Mouse (Mus musculus) c-Kit-positive CD71-positive TER-119-negative erythroid progenitor cells, embryonic 14.5 days (primary cell): Measurements from ENCODE around the gene Gm19684.
"Not testable (repeated sequence)": the region's sequence is repeated elsewhere in the genome, so short reads cannot be mapped to it uniquely, and the experiment has no call there.

ENCODE experiments used
- DNase-seq: peaks from one replicate; pipeline ENCODE4 v3.0.0-alpha.2; 2013; ENCODE audit warnings: low read depth

Gene Gm19684

DNA sequence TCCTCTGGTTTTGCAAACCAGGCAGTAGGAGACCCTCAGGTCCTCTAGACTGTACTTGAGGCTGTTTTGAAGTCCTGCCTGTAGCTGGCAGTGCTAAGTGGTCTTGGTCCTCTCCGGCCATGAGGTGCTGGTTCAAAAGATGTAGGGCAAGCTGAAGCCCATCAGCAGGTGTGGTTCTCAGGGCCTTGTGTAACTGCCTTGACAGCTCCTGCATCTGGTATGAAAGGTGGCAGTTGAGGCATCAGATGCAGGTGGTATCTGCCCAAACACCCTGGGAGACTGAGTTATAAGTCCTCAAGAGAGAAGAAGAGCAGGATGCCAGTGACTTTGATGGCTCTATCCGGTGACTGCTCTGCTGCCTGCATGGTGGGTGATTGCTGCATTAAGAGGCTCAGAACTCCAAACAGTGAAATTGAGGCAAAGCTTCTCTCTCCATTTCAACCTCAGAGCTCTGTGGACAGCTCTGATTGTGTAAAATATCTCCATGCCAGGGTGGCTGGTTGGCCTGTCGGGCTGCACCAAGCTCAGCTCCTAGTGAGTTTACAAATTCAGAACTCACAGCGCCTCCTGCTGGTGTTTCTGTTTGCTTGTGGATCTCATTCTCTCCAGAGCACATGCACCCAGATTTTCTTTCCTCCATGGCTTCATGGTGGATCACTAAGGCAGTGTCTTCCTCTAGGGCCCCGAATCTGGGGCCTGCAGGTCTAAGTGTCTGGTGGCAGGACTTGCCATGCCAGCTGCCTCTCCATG, 10.2 kb downstream of the Gm19684 start:
- DNase-seq: peak; percentile 33

DNA sequence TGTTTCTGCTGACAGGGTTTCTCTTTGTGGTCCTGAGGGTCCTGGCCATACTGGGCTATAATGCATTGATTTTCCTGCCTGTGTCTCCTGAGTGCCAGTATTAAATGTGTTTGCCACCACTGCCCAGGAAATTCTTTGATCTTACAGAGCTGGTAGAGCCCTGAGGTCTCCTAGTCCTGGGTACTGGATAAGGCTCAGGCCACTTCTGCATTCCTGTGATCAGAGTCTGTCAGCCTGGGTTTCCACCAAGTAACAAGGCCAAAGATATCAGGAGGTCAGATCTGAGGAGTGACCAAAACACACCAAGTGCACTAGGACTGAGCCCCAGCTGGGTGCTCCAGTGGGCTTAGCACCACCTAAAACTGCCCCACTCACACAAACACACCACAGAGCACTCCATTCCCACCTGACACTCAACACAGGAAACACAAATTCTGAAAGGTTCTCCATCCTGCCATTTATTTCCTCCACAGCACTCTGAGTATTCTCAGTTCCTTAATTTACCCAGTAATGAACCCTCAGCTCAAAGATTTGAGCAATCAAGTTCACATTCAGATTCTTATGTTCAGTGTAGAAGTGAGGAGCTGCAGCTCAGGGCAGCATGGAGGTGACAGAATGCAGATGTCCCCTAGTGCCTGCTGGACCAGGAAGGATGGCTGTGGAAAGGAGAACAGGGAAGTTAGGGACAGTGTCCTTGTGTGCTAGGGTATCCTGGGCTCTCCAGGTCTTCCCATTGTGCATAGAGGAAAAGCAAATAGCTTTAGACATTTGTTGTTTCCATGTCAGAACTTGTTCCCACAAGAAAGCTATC, 14.1 kb downstream of the Gm19684 start:
- not testable (repeated sequence) for DNase-seq

DNA sequence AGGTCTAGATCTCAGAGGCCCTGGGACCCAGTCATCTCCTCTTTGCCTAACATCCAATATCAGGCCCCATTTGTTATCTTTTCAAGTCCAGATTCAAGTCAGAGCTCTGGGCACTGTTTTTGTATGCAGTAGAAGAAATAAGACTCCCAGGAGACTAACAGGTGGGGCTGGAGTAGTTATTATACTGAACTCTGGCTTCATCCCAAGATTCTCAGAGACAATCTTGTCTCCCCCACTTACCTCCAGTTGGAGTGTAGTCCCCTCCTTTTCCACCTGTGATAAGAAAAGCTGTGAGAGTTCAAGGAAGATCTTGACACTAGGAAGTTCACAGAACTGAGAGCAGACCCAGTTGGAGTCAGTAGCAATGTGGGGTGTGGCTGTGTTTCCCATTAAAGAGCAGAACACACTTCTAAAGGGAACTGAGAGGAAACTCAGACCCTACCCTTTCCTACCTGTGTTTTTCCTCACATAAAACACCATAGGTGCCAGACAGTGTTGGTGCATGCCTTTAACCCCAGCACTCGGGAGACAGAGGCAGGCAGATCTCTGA, 14.9 kb downstream of the Gm19684 start:
- not testable (repeated sequence) for DNase-seq

DNA sequence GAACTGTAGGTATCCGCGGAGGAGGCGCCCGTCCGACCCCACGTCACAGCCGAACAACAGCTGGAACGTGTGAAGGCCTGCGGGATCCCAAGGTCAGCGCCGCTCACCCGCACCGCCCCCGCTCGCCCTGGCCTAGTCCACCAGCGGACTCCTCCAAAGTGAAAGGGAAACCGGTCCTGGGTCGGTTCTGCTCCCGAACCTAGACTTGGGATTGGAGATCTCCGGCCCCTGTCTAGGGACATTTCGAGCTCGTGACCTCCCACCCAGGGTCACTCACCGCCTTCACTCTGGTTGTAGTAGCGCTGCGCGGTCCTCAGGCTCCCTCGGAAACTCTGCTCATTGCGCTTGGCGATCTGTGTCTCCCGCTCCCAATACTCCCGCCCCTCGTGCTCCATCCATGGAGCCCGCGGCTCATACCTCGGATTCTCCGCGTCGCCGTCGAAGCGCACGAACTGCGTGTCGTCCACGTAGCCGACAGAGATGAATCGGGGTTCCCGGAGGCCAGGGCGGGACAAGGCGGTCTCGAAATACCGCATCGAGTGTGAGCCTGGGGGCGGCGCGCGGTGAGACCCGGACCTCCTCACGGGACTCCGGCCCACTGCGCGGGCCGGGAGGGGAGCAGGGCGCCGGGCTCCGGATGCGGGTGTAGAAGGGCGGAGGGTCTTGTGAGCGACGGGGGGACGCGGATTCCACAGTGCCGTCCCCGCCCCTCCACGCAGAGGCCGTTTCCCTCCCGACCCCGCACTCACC, 23.8 kb downstream of the Gm19684 start:
- no peak for DNase-seq

DNA sequence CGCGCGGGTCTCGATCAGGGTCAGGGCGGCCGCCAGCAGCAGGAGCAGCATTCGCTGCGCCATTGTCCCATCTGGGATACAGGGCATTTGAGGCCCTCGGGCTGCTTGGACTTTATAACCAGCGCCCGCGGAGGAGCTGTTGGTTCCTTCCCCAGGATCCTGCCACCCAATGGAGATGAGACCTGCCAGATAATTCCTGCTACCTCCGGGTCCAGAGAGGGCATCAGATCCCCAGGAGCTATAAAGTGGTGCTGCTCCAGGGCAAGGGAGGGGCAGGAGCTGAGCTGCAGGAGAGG, 24.3 kb downstream of the Gm19684 start:
- DNase-seq: not testable (repeated sequence)

DNA sequence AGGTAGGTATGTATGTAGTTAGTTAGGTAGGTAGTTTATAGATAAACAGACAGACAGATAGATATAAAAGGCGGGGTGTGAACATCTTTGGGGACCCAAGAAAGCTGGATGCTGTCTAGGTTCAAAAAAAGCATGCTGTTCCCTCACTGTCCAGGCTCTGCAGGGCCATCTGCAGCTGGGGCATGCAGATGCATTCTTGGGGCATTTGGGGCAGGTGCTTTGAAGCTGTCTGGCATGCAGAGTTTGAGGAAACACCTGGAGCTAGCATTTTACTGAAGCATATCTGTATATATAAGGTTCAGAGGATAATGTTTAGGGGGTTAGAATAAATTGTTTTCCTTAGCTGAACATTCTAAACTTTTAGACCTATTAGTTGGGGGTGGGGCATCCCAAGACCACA, 25.5 kb downstream of the Gm19684 start:
- not testable (repeated sequence) for DNase-seq

DNA sequence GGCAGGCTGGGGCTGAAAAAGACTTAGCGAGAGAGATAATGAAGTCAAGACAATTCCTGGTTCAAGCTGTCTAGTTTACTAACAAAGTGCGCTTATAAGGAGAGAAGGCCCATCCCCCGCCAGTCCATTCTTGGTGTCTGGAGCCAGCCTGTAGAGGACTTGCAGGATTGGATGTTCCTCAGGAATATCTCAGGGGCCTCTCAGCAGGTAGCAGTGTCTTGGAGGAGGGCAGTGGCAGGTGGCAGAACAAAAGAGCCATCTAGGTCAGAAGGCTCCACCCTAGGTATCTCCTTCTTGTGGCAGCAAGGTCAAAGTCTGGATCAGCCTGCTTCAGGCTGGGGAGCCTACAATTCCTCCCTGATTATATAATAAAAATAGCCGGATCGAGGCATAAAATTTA, 27.0 kb downstream of the Gm19684 start:
- not testable (repeated sequence) for DNase-seq

DNA sequence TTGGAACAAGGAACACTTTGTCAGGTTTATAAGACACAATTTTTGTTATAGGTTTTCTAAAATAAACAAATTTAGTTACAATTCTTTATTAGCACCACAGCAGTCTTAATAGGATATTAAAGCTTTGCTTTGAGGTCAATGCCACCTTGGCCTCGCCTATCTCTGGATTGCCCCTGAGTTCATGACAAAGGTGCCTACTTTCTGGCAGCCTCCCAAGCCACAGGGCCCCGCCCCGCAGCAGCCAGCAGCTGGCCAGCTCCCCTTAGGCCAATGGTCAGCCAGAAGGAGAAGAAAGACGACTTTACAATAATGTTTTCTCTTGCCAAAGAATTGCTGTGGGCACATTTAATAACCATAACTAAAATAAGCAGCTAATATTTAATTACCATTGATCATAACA, 29.7 kb downstream of the Gm19684 start:
- DNase-seq: not testable (repeated sequence)

DNA sequence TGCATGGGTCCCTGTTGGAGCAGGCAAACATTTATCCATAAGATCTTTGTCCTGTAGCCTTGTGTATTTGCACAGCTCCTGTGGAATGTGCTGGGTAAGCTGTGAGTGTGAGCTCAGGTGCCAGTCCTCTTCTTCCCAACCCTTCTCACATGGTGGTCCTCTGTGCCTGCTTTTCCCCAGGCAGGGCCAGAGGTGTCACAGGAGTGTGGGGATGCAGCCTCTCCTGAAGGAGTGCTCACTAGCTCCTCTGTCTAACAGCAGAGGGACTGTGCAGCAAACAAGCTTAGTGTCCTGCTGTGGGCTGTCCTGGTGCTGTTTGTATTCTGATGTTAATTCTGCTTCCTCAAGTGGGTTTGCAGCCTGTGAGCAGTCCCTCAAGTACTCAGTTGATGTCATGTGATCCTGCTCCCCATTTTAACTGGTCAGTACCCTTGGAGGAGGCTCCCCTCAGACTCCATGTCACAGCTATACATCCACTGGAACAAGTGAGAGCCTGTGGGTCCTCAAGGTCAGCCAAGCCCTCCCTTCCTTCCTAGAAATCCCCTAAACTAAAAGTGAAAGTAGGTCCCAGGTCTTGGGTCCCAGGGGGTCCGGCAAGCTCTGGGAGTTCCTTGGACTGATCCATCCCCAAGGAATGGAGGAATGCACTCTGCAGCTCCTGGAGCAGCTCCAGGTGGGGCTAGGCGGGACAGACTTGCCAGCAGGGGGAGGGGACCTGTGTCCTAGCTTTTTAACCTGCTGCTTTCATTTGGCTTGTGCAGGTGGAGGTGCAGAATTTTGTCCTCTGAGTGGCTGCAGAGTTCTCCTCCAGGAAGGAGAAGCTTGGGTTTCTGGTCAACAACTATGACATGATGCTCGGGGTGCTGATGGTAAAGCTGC, 33.0 kb downstream of the Gm19684 start:
- DNase-seq: no peak

DNA sequence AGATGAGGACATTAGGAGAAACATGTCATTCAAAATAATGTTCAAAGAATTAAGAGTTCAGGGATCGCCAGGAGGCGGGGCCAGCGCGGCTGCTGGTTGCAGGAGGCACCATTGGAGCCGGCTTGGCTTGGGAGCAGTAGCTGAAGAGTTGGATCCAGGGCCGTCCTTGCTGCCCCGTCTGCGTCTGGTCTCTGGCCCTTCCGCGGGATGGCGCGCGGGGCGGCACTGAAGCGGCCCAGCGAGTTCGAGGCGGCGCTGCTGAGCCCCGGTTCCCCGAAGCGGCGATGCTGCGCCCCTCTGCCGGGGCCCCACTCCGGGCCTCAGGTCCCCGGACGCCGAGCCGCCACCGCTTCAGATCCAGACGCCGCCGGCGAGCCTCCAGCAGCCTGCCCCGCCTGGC, 36.3 kb downstream of the Gm19684 start:
- DNase-seq: not testable (repeated sequence)

DNA sequence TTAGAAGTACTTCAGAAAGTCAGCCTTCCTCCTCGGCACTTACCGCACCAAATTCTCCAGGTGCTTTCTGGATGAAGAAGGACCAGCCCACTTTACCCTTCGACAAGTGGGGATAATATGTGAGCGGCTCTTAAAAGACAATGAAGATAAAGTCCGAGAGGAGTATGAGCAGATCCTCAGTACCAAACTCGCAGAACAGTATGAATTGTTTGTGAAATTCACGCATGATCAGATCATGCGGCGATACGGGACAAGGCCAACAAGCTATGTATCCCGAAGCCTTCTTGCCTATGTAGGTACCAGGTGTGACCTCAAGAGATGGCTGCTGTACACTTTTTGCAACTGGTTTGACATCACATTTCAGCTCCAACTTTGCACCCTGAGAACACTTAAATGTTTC, 36.8 kb downstream of the Gm19684 start:
- DNase-seq: not testable (repeated sequence)

DNA sequence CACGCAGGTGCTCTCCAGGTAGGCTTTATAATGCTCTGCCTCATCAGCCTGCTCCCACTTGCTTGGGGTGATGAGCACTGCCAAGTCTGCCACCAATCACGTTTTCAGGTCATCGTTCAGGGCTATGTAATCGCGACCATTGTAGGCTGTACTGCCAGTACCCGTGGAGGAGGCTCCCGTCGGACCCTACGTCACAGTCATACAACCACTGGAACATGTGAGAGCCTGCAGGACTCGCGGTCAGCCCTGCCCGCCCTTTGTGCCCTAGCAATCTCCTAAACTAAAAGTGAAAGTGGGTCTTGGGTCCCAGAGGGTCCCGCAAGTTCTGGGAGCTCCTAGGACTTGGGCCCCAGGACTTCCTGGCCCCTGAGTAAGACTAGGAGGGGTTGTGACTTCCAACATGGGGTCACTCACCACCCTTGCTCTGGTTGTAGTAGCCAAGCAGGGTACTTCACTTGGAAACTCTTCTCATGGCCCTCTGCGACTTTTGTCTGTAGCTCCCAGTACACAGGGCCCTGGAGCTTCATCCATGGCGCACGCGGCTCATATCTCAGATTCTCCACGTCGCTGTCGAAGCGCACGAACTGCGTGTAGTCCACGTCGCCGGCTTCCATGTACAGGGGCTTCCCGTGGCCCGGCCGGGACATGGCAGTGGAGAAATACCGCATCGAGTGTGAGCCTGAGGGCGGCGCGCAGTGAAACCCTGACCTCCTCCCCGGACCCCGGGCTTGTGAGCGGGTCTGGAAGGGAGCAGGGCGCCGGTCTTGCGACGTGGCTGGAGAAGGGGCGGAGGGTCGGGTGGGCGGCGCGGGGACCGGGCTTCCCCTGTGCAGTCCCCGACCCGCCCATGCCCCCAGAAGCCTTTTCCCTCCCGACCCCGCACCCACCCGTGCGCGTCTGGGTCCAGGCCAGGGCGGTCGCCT, 39.9 kb downstream of the Gm19684 start:
- DNase-seq: no peak

DNA sequence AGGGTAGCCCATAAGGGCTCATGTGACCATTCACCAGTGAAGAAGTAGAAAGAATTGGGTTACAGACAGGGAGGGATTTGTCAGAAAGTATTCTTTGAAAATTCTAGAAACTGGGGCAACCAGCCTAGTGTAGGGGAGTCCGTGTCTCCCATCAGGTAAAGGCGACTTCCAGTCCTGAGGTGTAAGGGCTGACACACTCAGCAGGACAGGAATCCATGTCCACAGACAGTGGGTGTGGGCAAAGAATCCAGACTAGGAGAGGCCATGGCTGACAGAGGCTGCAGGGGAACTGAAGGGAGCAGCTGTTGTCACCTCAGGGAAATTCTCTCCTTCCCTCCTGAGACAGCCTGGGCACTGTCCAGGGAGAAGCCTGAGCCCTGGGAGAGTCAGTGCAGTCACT, 45.4 kb downstream of the Gm19684 start:
- not testable (repeated sequence) for DNase-seq

DNA sequence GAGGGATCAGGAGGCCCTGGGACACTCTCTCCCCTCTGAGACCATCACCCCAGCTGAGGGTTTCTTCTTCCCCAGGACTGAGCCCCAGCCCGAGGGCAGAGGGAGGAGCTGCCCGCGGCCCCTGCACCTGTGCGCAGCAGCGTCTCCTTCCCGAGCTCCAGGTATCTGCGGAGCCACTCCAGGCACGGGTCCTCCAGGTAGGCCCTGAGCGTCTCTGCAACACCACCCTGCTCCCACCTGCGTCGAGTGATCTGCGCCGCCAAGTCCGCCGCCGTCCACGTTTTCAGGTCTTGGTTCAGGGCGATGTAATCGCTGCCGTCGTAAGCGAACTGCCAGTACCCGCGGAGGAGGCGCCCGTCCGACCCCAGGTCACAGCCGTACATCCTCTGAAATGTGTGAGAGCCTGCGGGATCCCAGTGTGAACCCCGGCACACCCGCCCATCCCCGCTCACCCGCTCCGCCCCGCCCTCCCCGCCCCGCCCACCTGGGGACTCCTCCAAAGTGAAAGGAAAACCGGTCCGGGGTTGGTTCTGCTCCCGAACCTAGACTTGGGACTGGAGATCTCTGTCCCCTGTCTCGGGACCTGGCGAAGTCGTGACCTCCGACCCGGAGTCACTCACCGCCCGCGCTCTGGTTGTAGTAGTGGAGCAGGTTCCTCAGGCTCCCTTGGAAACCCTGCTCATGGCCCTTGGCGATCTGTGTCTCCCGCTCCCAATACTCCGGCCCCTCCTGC, 46.0 kb downstream of the Gm19684 start:
- DNase-seq: no peak

DNA sequence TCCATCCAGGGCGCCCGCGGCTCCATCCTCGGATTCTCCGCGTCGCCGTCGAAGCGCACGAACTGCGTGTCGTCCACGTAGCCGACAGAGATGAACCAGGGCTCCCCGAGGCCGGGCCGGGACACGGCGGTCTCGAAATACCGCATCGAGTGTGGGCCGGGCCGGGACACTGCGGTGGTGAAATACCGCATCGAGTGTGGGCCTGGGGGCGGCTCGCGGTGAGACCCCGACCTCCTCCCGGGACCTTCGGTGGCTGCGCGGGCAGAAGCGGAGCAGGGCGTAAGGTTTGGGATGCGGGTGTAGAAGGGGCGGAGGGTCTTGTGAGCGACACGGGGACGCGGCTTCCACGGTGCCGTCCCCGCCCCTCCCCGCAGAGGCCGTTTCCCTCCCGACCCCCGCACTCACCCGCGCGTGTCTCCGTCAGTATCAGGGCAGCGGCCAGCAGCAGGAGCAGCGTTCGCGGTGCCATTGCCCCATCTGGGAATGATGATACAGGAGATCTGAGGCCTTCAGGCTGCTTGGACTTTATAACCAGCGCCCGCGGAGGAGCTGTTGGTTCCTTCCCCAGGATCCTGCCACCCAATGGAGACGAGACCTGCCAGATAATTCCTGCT, 46.7 kb downstream of the Gm19684 start, which contains the start of gene Gm8909:
Gm8909 (minus strand) TSS at position 499 of the 614 bp plus-strand sequence.
- DNase-seq: no peak

DNA sequence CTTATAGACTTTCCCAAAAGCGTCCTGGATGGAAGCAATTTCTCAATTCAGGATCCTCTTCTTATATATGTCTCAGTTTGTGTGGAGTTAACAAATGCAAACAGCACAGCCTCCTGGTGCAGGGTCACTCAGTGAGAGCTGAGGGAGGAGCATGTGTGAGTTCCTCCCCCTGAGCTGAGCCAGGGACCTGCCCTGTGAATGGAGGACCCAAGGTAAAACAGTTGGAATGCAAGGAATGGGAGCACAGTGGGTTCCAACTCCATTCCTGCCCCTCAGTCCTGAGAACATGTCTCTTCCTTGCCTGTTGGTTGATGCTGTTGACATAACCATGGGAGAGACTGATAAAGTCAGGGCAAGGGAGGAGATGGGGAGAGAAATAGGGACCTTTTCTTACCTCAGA, 47.6 kb downstream of the Gm19684 start:
- DNase-seq: not testable (repeated sequence)

DNA sequence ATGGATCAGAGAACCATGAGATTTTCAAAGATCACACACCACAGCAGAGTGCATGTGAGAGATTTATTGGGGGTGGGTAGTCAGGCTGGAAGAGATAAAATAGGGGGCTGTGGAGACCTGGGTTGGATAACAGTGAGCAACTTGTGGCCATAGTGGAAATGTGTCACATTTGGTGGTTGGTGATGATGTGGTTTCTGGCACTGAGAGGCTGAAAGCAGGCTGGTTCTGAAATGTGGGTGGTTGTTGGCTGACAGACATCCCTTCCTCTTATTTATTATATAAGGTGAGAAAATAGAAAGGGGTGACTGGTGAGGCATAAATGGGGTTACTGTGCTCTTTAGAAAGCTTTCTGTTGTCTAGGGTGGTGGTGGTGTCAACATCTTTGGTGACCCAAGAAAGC, 48.3 kb downstream of the Gm19684 start:
- DNase-seq: no peak

DNA sequence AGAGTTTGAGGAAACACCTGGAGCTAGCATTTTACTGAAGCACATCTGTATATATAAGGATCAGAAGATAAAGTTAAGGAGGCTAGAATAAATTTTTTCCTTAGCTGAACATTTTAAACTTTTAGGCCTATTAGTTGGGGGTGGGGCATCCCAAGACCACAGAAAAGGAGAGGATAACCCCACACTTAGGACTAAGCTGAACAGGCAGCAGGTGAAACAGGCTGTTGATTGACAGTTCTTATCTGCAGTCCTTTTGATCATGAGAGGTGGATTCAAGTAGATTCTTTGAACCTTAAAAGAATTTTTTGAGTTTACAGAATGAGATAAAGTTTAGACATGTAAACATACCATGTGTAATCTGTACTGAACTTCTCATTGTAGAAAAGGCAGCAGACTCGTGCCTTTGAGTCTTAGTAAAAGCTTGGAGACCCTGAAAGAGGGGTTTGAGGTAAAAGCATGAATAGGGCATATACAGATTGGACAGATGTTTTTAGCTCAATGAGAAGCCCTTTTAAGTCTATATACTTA, 48.9 kb downstream of the Gm19684 start:
- DNase-seq: no peak

DNA sequence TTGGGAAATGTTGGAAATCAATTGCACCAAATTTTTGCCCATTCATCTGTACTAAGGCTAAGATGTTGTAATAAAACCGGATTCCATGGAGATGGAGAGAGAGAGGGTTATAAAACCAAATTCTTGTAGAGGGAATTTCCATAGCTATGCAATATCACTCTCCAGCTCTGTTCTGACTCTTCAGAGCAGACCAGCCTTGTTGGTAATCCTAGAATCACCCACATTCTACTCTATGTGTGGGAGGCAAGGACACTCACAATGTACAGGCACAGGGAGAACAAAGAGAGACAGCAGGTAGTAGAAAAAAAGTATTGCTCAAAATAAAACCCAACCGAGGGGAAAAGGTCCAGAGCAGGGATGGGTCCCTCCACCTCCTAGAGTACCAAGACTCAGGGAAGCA, 54.7 kb downstream of the Gm19684 start:
- DNase-seq: not testable (repeated sequence)
